Mouse (Mus musculus) kidney, embryonic 14.5 days (tissue): ENCODE measurements around the gene Acd. TPM values are rescaled to one million over a fixed set of nuclear protein-coding genes. Genes with fewer than 3 reads are reported as not detected.

Source experiments
- polyA plus RNA-seq: library from polyadenylated mRNA; unstranded; fragments of >200 nt; fragmentation: Nextera tagmentation; extraction: Ambion mirVana; gene quantifications from 2 replicates; pipeline ENCODE4 v1.2.1, GENCODE M21; 2014

Acd gene
- polyA plus RNA-seq, 1 experiment from 2014 or later = 62.0 TPM

Other genes with a start within 250 kb of the Acd start
- 18.3 and 22.3 TPM in 2 replicates for gene Tppp3, start 229.6 kb downstream of the Acd start, polyA plus RNA-seq
- 27.4 and 37.3 TPM in 2 replicates for gene Zdhhc1, start 204.2 kb downstream of the Acd start, polyA plus RNA-seq
- gene Hsd11b2, start 182.3 kb downstream of the Acd start, polyA plus RNA-seq = 32.9 and 40.2 TPM in 2 replicates
- 73.9 and 90.1 TPM in 2 replicates for gene Atp6v0d1, start 135.1 kb downstream of the Acd start, polyA plus RNA-seq
- gene Ripor1, start 95.8 kb downstream of the Acd start, polyA plus RNA-seq = 17.3 and 28.4 TPM in 2 replicates
- 73.0 and 139 TPM in 2 replicates for gene Ctcf, start 64.5 kb downstream of the Acd start, polyA plus RNA-seq
- 1.3 and 1.4 TPM in 2 replicates for gene Agrp, start 63.7 kb downstream of the Acd start, polyA plus RNA-seq
- gene Carmil2, start 14.8 kb downstream of the Acd start, polyA plus RNA-seq = 0.33 and 0.65 TPM in 2 replicates
- 15.6 and 16.1 TPM in 2 replicates for gene Pard6a, start within 50 bp of the Acd start, polyA plus RNA-seq
- 0.16 TPM in 1 of 2 replicates, not detected in the other for gene 4933405L10Rik, start 6.6 kb upstream of the Acd start, polyA plus RNA-seq
- gene Enkd1, start 7.1 kb upstream of the Acd start, polyA plus RNA-seq = 33.0 and 36.2 TPM in 2 replicates
- 11.9 and 15.8 TPM in 2 replicates for gene Gfod2, start 57.6 kb upstream of the Acd start, polyA plus RNA-seq
- gene Ranbp10, start 126.2 kb upstream of the Acd start, polyA plus RNA-seq = 13.6 and 14.9 TPM in 2 replicates
- 0.14 and 0.27 TPM in 2 replicates for gene Tsnaxip1, start 126.6 kb upstream of the Acd start, polyA plus RNA-seq
- 31.1 and 41.0 TPM in 2 replicates for gene Cenpt, start 152.2 kb upstream of the Acd start, polyA plus RNA-seq
- 57.2 and 65.0 TPM in 2 replicates for gene Thap11, start 154.0 kb upstream of the Acd start, polyA plus RNA-seq
- gene Nutf2, start 159.5 kb upstream of the Acd start, polyA plus RNA-seq = 329 and 342 TPM in 2 replicates
- 34.9 and 49.7 TPM in 2 replicates for gene Edc4, start 179.8 kb upstream of the Acd start, polyA plus RNA-seq
- 1.0 and 1.1 TPM in 2 replicates for gene Nrn1l, start 192.5 kb upstream of the Acd start, polyA plus RNA-seq
- gene Pskh1, start 199.3 kb upstream of the Acd start, polyA plus RNA-seq = 20.5 and 34.5 TPM in 2 replicates
- gene Ctrl, start 232.8 kb upstream of the Acd start, polyA plus RNA-seq = 1.5 and 2.0 TPM in 2 replicates
- 38.7 and 47.6 TPM in 2 replicates for gene Psmb10, start 237.3 kb upstream of the Acd start, polyA plus RNA-seq
- 0.89 and 1.6 TPM in 2 replicates for gene Lcat, start 242.3 kb upstream of the Acd start, polyA plus RNA-seq